Mouse (Mus musculus) limb, embryonic 13.5 days (tissue): ENCODE measurements around the gene Naif1. TPM values are rescaled to one million over a fixed set of nuclear protein-coding genes. Genes with fewer than 3 reads are reported as not detected.
A peak's percentile ranks its signal among the peaks of the same experiment; 100 is the strongest.

Experiments used
- ATAC-seq: fragments of 200-750 bp; cut with Nextera tagmentation; 2 replicates; pipeline ENCODE4 v1.8.0; 2017; ENCODE audit warnings: low read depth, moderate number of reproducible peaks, moderate TSS enrichment; ENCODE audit not compliant: low FRiP score
- H3K27ac ChIP-seq: fragments of 300-500 bp; sonication (generic); 2 replicates; pipeline ENCODE4 v1.5.1; 2015; ENCODE audit warnings: inconsistent platforms, mild to moderate bottlenecking, moderate library complexity
- H3K27me3 ChIP-seq: fragments of 300-500 bp; sonication (generic); 2 replicates; pipeline ENCODE4 v1.6.1; 2015; ENCODE audit warnings: mild to moderate bottlenecking, inconsistent platforms
- H3K36me3 ChIP-seq: fragments of 300-500 bp; sonication (generic); 2 replicates; pipeline ENCODE4 v1.6.1; 2015; ENCODE audit warnings: inconsistent platforms, mild to moderate bottlenecking, moderate library complexity
- H3K4me1 ChIP-seq: fragments of 300-500 bp; sonication (generic); 2 replicates; pipeline ENCODE4 v1.6.1; 2015; ENCODE audit warnings: inconsistent platforms
- H3K4me2 ChIP-seq: fragments of 300-500 bp; sonication (generic); replicated peaks from 2 replicates; pipeline ENCODE4 v1.6.1; 2015; ENCODE audit warnings: inconsistent platforms, mild to moderate bottlenecking, moderate library complexity
- H3K4me3 ChIP-seq: fragments of 300-500 bp; sonication (generic); 2 replicates; pipeline ENCODE4 v1.5.1; 2015; ENCODE audit warnings: moderate library complexity, mild to moderate bottlenecking, inconsistent platforms
- H3K9ac ChIP-seq: fragments of 300-500 bp; sonication (generic); 2 replicates; pipeline ENCODE4 v1.6.1; 2015; ENCODE audit warnings: mild to moderate bottlenecking, inconsistent platforms
- H3K9me3 ChIP-seq: fragments of 300-500 bp; sonication (generic); 2 replicates; pipeline ENCODE4 v1.6.1; 2016; ENCODE audit warnings: inconsistent platforms
- WGBS: fragments of 180-500 bp; shearing (Covaris S2); methylation state at CpG from one replicate; pipeline ENCODE4 v1.1.7; 2015; 5-methylcytosine and 5-hydroxymethylcytosine counted together
- polyA plus RNA-seq: library from polyadenylated mRNA; unstranded; fragments of >200 nt; fragmentation: Nextera tagmentation; extraction: Ambion mirVana; gene quantifications from 2 replicates; pipeline ENCODE4 v1.2.1, GENCODE M21; 2015

Naif1 gene
- polyA plus RNA-seq, 1 experiment from 2014 or later: 5.7 TPM

- H3K9me3 ChIP-seq: no peaks in the 10 kb centered on the region
- 88% methylated on average over 1 of the region's 1 CpGs for WGBS
- no peak overlapping the region for H3K4me3 ChIP-seq
- H3K4me2 ChIP-seq: no peak overlapping the region
- peaks cover 35% of the 10 kb centered on the region for H3K4me1 ChIP-seq
- peaks cover 13% of the 10 kb centered on the region for H3K36me3 ChIP-seq
- no peak overlapping the region for H3K9ac ChIP-seq
- H3K27ac ChIP-seq: no peak overlapping the region
- no peak for ATAC-seq
- no peaks in the 10 kb centered on the region for H3K27me3 ChIP-seq
These were observed 1.8 kb upstream of the Naif1 start for GRCm38 (mm10) chr2:32448480-32448879.

DNA sequence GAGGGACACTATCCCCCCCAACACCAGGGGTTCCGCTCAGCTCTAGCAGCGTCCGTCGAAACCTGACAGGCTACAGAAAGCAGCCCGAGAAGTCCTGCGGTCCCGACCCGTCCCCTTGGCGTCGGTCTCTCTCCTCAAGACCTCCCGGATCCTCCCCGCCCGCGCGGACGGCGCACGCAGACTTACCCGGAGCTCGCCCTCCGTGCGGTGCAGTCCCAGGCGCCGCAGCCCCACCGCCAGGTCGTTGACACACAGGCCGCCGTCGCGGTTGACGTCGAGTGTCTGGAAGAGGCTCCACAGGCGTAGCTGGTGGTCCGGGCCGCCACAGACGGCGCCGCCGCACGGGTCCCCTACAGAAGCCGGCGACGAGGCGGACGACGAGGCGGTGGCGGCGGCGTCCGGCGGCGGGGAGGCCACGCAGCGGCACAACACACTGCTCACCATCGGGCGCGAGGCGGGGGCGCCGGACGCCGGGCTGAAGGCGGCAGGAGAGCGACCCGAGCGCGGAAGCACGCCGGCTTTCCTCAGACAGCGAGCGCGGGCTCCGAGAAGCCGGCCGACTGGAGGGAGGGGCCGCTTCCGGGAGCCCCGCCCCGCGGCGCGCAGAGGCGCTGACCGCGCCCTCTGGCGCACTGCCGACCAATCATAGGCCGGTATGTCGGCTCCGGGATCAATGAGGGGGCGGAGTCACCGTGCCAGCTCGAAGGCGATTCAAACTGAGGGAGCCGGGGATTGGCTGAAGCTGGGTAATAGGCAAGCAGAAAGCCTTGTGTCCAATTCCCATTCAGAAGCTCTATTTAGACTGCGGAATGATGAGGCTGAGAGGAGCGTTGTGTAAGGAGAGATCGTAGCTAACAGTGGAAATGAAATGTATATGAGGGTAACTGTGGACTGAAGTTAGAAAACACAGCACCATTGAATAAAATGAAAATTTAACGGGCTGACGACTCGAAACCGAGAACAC lies 906 bp downstream of the Naif1 start, which contains the start of gene Slc25a25:
TSS of gene Slc25a25 (minus strand) at position 565 of the 964 bp plus-strand sequence.
- Histone ChIP-seq H3K27me3 (no peaks in the 10 kb centered on the region), H3K4me2 (peak within 1 kb of the TSS; percentile 84), H3K9ac (peak within 1 kb of the TSS; percentile 81), H3K27ac (peak within 1 kb of the TSS; percentile 94), H3K36me3 (peaks cover 16% of the 10 kb centered on the region), H3K9me3 (no peaks in the 10 kb centered on the region), H3K4me1 (peaks cover 49% of the 10 kb centered on the region), H3K4me3 (peak within 1 kb of the TSS; percentile 86)
- peak; percentile 88 for ATAC-seq
- WGBS: under 1% methylated on average over 91 of the region's 103 CpGs

- peak overlapping the region; percentile 50; the same call in 1 of the 2 replicates for H3K9ac ChIP-seq
- peak; percentile 95 for ATAC-seq
- peaks cover 48% of the 10 kb centered on the region for H3K4me1 ChIP-seq
- peak overlapping the region; percentile 84 for H3K4me2 ChIP-seq
- H3K27me3 ChIP-seq: no peaks in the 10 kb centered on the region
- peaks cover 22% of the 10 kb centered on the region for H3K36me3 ChIP-seq
- WGBS: under 1% methylated on average over 25 of the region's 25 CpGs
- H3K9me3 ChIP-seq: no peaks in the 10 kb centered on the region
- peak overlapping the region; percentile 86 for H3K4me3 ChIP-seq
- H3K27ac ChIP-seq: peak overlapping the region; percentile 94
These were observed 1.7 kb downstream of the Naif1 start for GRCm38 (mm10) chr2:32451870-32452372.

DNA sequence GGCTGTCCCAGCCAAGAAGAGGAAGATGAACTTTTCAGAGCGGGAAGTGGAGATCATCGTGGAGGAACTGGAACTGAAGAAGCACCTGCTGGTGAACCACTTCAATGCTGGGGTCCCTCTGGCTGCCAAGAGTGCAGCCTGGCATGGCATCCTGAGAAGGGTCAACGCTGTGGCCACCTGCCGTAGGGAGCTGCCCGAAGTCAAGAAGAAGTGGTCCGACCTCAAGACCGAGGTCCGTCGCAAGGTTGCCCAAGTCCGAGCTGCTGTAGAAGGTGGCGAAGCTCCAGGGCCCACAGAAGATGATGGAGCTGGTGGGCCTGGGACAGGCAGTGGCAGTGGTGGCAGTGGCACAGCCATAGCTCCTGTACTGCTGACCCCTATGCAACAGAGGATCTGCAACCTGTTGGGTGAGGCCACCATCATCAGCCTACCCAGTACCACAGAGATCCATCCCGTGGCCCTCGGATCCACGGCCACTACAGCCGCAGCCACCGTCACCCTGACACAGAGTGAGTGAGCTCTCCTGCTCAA lies 2.2 kb downstream of the Naif1 start:
- H3K9me3 ChIP-seq: no peaks in the 10 kb centered on the region
- H3K9ac ChIP-seq: no peak overlapping the region
- peak overlapping the region; percentile 86 for H3K4me3 ChIP-seq
- 96% methylated on average over 16 of the region's 16 CpGs for WGBS
- peak overlapping the region; percentile 84 for H3K4me2 ChIP-seq
- H3K27ac ChIP-seq: peak overlapping the region; percentile 55; the same call in 1 of the 2 replicates
- peaks cover 22% of the 10 kb centered on the region for H3K36me3 ChIP-seq
- no peak for ATAC-seq
- H3K4me1 ChIP-seq: peaks cover 42% of the 10 kb centered on the region
- H3K27me3 ChIP-seq: no peaks in the 10 kb centered on the region

GRCm38 (mm10) chr2:32453641-32454303 lies 3.5 kb downstream of the Naif1 start:
- no peak for ATAC-seq
- H3K27ac ChIP-seq: no peak overlapping the region

DNA sequence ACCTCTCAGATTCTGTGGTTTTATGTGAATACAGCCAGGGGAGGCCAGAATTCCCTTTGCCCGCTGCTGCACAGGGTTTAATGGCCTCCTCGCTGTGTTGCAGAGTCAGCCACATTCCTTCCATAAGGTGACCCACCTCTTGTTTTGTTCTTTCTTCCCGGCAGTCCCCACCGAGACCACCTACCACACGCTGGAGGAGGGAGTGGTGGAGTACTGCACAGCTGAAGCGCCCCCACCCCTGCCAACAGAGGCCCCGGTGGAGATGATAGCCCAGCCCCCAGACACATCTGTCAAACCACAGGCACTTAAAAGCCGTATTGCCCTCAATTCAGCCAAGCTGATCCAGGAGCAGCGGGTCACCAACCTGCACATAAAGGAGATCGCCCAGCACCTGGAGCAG lies 4.4 kb downstream of the Naif1 start:
- no peak overlapping the region for H3K4me2 ChIP-seq
- H3K9ac ChIP-seq: no peak overlapping the region
- no peaks in the 10 kb centered on the region for H3K27me3 ChIP-seq
- no peak for ATAC-seq
- H3K4me1 ChIP-seq: peaks cover 36% of the 10 kb centered on the region
- H3K27ac ChIP-seq: no peak overlapping the region
- no peak overlapping the region for H3K4me3 ChIP-seq
- no peaks in the 10 kb centered on the region for H3K9me3 ChIP-seq
- WGBS: 63% methylated on average over 10 of the region's 10 CpGs
- peaks cover 22% of the 10 kb centered on the region for H3K36me3 ChIP-seq

More at GRCm38 (mm10) chr2:32453641-32454303, 3.5 kb downstream of the Naif1 start:
- no peak overlapping the region for H3K9ac ChIP-seq
- H3K4me1 ChIP-seq: peaks cover 36% of the 10 kb centered on the region
- H3K9me3 ChIP-seq: no peaks in the 10 kb centered on the region
- no peak overlapping the region for H3K4me3 ChIP-seq
- 82% methylated on average over 5 of the region's 5 CpGs for WGBS
- peak overlapping the region; percentile 2 for H3K4me2 ChIP-seq
- H3K27me3 ChIP-seq: no peaks in the 10 kb centered on the region
- peaks cover 22% of the 10 kb centered on the region for H3K36me3 ChIP-seq

DNA sequence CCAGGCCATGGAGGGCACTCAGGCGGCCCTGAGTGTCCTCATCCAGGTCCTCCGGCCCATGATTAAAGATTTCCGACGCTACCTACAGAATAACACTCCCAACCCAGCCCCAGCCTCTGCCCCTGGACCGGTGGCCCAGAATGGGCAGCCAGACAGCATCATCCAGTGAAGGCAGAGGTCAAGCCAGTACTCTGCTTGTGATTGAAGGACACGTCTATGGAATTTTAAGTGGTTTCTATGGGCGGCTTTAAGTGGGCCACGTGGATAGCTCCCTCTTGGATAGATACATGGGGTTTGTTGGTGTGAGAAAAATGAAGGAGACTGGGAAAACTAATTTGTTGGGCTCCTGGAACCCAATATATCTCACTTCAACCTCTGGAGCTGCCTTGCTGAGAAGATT lies 4.8 kb downstream of the Naif1 start:
- Histone ChIP-seq H3K9me3 (no peaks in the 10 kb centered on the region), H3K27ac (0 out of 2 replicates have a peak overlapping the region, but pooled peaks have one; percentile 6), H3K27me3 (no peaks in the 10 kb centered on the region), H3K4me2 (no peak overlapping the region), H3K4me1 (peaks cover 31% of the 10 kb centered on the region), H3K9ac (no peak overlapping the region), H3K36me3 (peaks cover 22% of the 10 kb centered on the region), H3K4me3 (no peak overlapping the region)
- no peak for ATAC-seq
- WGBS: 91% methylated on average over 8 of the region's 8 CpGs

GRCm38 (mm10) chr2:32458300-32458699 lies 8.0 kb downstream of the Naif1 start:
- H3K4me2 ChIP-seq: no peak overlapping the region
- H3K9ac ChIP-seq: no peak overlapping the region
- H3K27me3 ChIP-seq: no peaks in the 10 kb centered on the region
- H3K36me3 ChIP-seq: peaks cover 22% of the 10 kb centered on the region
- peaks cover 20% of the 10 kb centered on the region for H3K4me1 ChIP-seq
- H3K9me3 ChIP-seq: no peaks in the 10 kb centered on the region
- no peak for ATAC-seq
- WGBS: 82% methylated on average over 2 of the region's 2 CpGs
- no peak overlapping the region for H3K4me3 ChIP-seq
- H3K27ac ChIP-seq: no peak overlapping the region

DNA sequence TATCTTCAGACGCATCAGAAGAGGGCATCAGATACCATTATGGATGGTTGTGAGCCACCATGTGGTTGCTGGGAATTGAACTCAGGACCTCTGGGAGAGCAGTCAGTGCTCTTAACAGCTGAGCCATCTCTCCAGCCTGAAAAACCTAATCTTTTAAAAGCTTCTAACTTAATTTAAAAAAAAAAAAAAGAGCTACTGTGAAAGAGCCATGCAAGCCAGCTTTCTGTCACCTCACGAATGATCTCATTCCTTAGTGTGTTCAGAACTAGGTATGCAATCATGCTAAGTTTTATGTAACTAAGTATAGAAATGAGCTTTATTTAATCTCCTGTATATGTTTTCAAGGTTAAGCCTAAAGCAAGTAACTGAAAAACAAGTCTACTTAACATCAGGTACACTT lies 9.4 kb downstream of the Naif1 start:
- Histone ChIP-seq H3K36me3 (peaks cover 20% of the 10 kb centered on the region), H3K27ac (no peak overlapping the region), H3K4me1 (peaks cover 9% of the 10 kb centered on the region), H3K9me3 (no peaks in the 10 kb centered on the region), H3K9ac (no peak overlapping the region), H3K4me2 (no peak overlapping the region), H3K27me3 (no peaks in the 10 kb centered on the region), H3K4me3 (no peak overlapping the region)
- no peak for ATAC-seq
- 94% methylated on average over 2 of the region's 2 CpGs for WGBS

GRCm38 (mm10) chr2:32463773-32464172 lies 13.5 kb downstream of the Naif1 start:
- no peak for ATAC-seq
- 74% methylated on average over 2 of the region's 2 CpGs for WGBS
- no peak overlapping the region for H3K9ac ChIP-seq
- H3K4me3 ChIP-seq: no peak overlapping the region
- H3K9me3 ChIP-seq: no peaks in the 10 kb centered on the region
- H3K4me2 ChIP-seq: no peak overlapping the region
- H3K27ac ChIP-seq: no peak overlapping the region
- no peaks in the 10 kb centered on the region for H3K36me3 ChIP-seq
- no peaks in the 10 kb centered on the region for H3K27me3 ChIP-seq
- H3K4me1 ChIP-seq: peaks cover 11% of the 10 kb centered on the region

DNA sequence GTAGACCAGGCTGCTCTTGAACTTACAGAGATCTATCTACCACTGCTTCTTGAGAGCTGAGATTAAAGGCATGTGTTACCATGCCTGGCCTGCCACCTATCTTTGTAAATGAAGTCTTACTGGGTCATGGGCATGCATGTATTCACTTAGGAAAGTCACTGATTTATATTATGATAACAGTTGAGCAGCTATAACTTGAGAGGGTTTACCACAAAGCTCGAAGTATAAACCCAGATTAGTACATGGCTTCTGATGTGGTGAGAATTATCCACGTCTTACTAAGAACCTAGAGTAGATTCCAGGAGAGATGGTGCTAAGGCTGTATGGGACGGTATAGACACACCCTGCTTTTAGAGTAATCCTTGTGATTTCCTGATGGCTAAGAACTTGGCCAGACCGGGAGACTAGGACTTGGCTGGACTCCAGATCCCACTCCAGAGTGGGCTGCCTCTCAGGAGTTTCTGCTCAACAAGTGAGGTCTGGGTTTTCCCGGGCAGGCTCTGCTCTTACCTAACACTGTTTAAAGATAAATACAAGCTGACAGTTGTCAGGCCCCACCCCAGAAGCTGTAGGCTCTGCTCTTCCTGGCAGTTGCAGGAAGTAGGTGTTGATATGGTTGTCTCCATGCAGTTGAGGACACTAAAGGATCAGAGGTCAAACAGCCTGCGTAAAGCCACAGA lies 14.1 kb downstream of the Naif1 start:
- Histone ChIP-seq H3K36me3 (no peaks in the 10 kb centered on the region), H3K9me3 (no peaks in the 10 kb centered on the region), H3K27me3 (no peaks in the 10 kb centered on the region), H3K4me3 (no peak overlapping the region), H3K9ac (no peak overlapping the region), H3K27ac (0 out of 2 replicates have a peak overlapping the region, but pooled peaks have one; percentile 12), H3K4me2 (no peak overlapping the region), H3K4me1 (peaks cover 11% of the 10 kb centered on the region)
- 53% methylated on average over 6 of the region's 6 CpGs for WGBS
- no peak for ATAC-seq
